Mouse (Mus musculus) heart, embryonic 14.5 days (tissue): ENCODE data around the gene Ankra2. TPM values are rescaled to one million over a fixed set of nuclear protein-coding genes. Genes with fewer than 3 reads are reported as not detected.

ENCODE experiments used
- ATAC-seq: fragments of 200-750 bp; cut with Nextera tagmentation; 2 replicates; pipeline ENCODE4 v1.8.0; 2017; ENCODE audit warnings: low read depth, moderate TSS enrichment; ENCODE audit not compliant: insufficient number of reproducible peaks, insufficient read depth, low FRiP score
- H3K27ac ChIP-seq, 2 experiments: fragments of 200-500 bp in 1 of 2; fragments of 300-500 bp in 1 of 2; sonication (generic) in 1 of 2; replicated peaks in 1 of 2; 2 replicates each; pipeline ENCODE4 v1.5.1; 2012 to 2014; ENCODE audit warnings: low read depth in 2 of 2, low read length in 2 of 2, control low read depth in 1 of 2, mild to moderate bottlenecking in 1 of 2, mixed read lengths in 1 of 2; ENCODE audit not compliant: control insufficient read depth in 1 of 2, insufficient read depth in 1 of 2
- H3K27me3 ChIP-seq: fragments of 300-500 bp; sonication (generic); 2 replicates; pipeline ENCODE4 v1.6.1; 2014; ENCODE audit warnings: mild to moderate bottlenecking, low read length, control low read depth; ENCODE audit not compliant: control insufficient read depth, insufficient read depth
- H3K36me3 ChIP-seq: fragments of 300-500 bp; sonication (generic); 2 replicates; pipeline ENCODE4 v1.6.1; 2014; ENCODE audit warnings: mild to moderate bottlenecking, control low read depth, low read length, mixed read lengths; ENCODE audit not compliant: control insufficient read depth, insufficient read depth
- H3K4me1 ChIP-seq, 2 experiments: fragments of 200-500 bp in 1 of 2; fragments of 300-500 bp in 1 of 2; sonication (generic) in 1 of 2; 2 replicates each; pipeline ENCODE4 v1.6.1; 2012 to 2014; ENCODE audit warnings: low read length in 2 of 2, control low read depth in 1 of 2, mixed read lengths in 1 of 2; ENCODE audit not compliant: control insufficient read depth in 2 of 2, insufficient read depth in 2 of 2
- H3K4me2 ChIP-seq: fragments of 300-500 bp; sonication (generic); 2 replicates; pipeline ENCODE4 v1.6.1; 2014; ENCODE audit warnings: mild to moderate bottlenecking, low read length
- H3K4me3 ChIP-seq, 2 experiments: fragments of 200-500 bp in 1 of 2; fragments of 300-500 bp in 1 of 2; sonication (generic) in 1 of 2; 2 replicates each; pipeline ENCODE4 v1.5.1; 2012 to 2014; ENCODE audit warnings: low read length in 2 of 2, mild to moderate bottlenecking in 2 of 2, control low read depth in 1 of 2, low read depth in 1 of 2, moderate library complexity in 1 of 2; ENCODE audit not compliant: control insufficient read depth in 1 of 2, insufficient read depth in 1 of 2
- H3K9ac ChIP-seq: fragments of 300-500 bp; sonication (generic); 2 replicates; pipeline ENCODE4 v1.6.1; 2014; ENCODE audit warnings: mild to moderate bottlenecking, low read length
- H3K9me3 ChIP-seq: fragments of 300-500 bp; sonication (generic); 2 replicates; pipeline ENCODE4 v1.6.1; 2016; ENCODE audit warnings: low read length, control low read depth; ENCODE audit not compliant: control insufficient read depth
- WGBS: fragments of 180-500 bp; shearing (Covaris S2); extraction: QIAGEN DNeasy Blood & Tissue Kit; methylation state at CpG from one replicate; pipeline ENCODE4 v1.1.7; 2014; 5-methylcytosine and 5-hydroxymethylcytosine counted together
- polyA plus RNA-seq: library from polyadenylated mRNA; unstranded; fragments of >200 nt; fragmentation: Nextera tagmentation; extraction: Ambion mirVana; gene quantifications from 2 replicates; pipeline ENCODE4 v1.2.1, GENCODE M21; 2014

Ankra2 gene
- polyA plus RNA-seq, 1 experiment from 2014 or later: 24.1 TPM

DNA sequence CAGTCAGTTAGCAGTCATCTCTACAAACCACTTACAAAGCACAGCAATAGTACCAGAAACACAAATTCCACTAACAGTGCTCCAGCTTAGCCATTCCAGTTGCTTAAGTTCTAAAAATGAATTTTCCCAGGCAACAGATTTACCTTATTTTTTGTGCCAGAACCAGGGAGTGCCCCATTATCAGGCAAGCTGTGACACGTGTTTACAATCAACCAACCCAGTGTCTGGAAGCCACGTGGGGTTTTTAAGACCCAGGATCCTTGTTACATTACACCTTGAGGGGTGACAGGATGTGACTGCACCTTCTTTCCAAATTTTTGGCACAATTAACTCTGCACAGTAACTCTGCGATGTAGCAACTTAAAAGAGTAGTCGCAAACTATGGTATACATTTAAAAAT lies 45.9 kb downstream of the Ankra2 start:
- Histone ChIP-seq H3K4me2 (no peak overlapping the region), H3K9me3 (no peaks in the 10 kb centered on the region), H3K27me3 (no peaks in the 10 kb centered on the region), H3K4me1 (peaks cover 2 to 4% of the 10 kb centered on the region in 2 experiments; a peak in 1 of 4 replicates), H3K4me3 (no peak overlapping the region), H3K9ac (no peak overlapping the region), H3K36me3 (peaks cover 62% of the 10 kb centered on the region), H3K27ac (no peak overlapping the region)
- no peak for ATAC-seq
- WGBS: 77% methylated on average over 4 of the region's 4 CpGs

- H3K9ac ChIP-seq: no peak overlapping the region
- WGBS: 93% methylated on average over 5 of the region's 5 CpGs
- no peaks in the 10 kb centered on the region for H3K27me3 ChIP-seq
- no peak overlapping the region for H3K4me3 ChIP-seq
- no peak overlapping the region for H3K4me2 ChIP-seq
- H3K4me1 ChIP-seq: peaks cover 2 to 14% of the 10 kb centered on the region in 2 experiments; a peak in 3 of 4 replicates
- H3K27ac ChIP-seq: no peak overlapping the region
- H3K36me3 ChIP-seq: peaks cover 77% of the 10 kb centered on the region
- no peaks in the 10 kb centered on the region for H3K9me3 ChIP-seq
- no peak for ATAC-seq
These were observed 48.7 kb downstream of the Ankra2 start for GRCm38 (mm10) chr13:98311597-98311996.

DNA sequence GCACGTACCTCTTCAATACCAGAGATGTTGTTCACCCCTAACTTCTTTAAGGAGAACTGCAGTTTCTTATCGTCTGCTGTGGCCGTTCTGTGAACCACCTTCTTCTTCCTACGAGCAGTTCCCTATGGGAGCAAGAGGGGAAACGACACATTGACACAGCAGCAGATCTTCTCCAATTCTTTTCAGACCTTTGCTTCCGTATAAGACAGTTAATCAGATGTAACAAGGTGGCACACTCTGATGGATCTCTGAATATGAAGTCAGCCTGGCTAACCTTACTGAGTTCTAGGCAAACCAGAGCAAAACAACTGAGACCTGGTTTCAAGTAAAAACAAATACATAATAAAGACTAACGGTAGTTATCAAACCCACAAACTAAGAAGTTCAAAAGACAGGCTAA lies 50.8 kb downstream of the Ankra2 start:
- H3K4me1 ChIP-seq: peaks cover 0 to 16% of the 10 kb centered on the region in 2 experiments; a peak in 2 of 4 replicates
- H3K27ac ChIP-seq: no peak overlapping the region
- H3K27me3 ChIP-seq: no peaks in the 10 kb centered on the region
- H3K9ac ChIP-seq: no peak overlapping the region
- ATAC-seq: no peak
- H3K4me3 ChIP-seq: no peak overlapping the region
- H3K9me3 ChIP-seq: no peaks in the 10 kb centered on the region
- 70% methylated on average over 7 of the region's 7 CpGs for WGBS
- no peak overlapping the region for H3K4me2 ChIP-seq
- peaks cover 66% of the 10 kb centered on the region for H3K36me3 ChIP-seq

- Histone ChIP-seq H3K27me3 (no peaks in the 10 kb centered on the region), H3K27ac (no peak overlapping the region), H3K4me3 (peak overlapping the region in 1 of 2 experiments; percentile 85; a peak in 1 of 4 replicates), H3K36me3 (peaks cover 51% of the 10 kb centered on the region), H3K4me2 (peak overlapping the region; percentile 83), H3K9ac (no peak overlapping the region; the same call in 1 of the 2 replicates), H3K4me1 (peaks cover 0 to 16% of the 10 kb centered on the region in 2 experiments; a peak in 2 of 4 replicates), H3K9me3 (no peaks in the 10 kb centered on the region)
- WGBS: 50% methylated on average over 4 of the region's 4 CpGs
- ATAC-seq: no peak
These were observed 52.2 kb downstream of the Ankra2 start for GRCm38 (mm10) chr13:98315124-98315523.

GRCm38 (mm10) chr13:98316140-98316479 lies 53.2 kb downstream of the Ankra2 start:
- no peak for ATAC-seq
- under 1% methylated on average over 13 of the region's 17 CpGs for WGBS
- peak overlapping the region; percentile 91 for H3K9ac ChIP-seq
- no peaks in the 10 kb centered on the region for H3K27me3 ChIP-seq
- H3K9me3 ChIP-seq: no peaks in the 10 kb centered on the region
- H3K27ac ChIP-seq: peak overlapping the region; percentile 86 to 91; a peak in 3 of 4 replicates
- peak overlapping the region; percentile 83 for H3K4me2 ChIP-seq
- peaks cover 0 to 16% of the 10 kb centered on the region in 2 experiments; a peak in 2 of 4 replicates for H3K4me1 ChIP-seq
- H3K4me3 ChIP-seq: peak overlapping the region; percentile 85 to 98
- H3K36me3 ChIP-seq: peaks cover 41% of the 10 kb centered on the region

GRCm38 (mm10) chr13:98316480-98317245 lies 53.8 kb downstream of the Ankra2 start, which contains the start of gene Btf3:
TSS of gene Btf3 (minus strand) at chr13:98317006.
- Histone ChIP-seq H3K9me3 (no peaks in the 10 kb centered on the region), H3K4me1 (peaks cover 0 to 16% of the 10 kb centered on the region in 2 experiments; a peak in 2 of 4 replicates), H3K4me2 (peak within 1 kb of the TSS; percentile 83), H3K9ac (peak within 1 kb of the TSS; percentile 91), H3K27me3 (no peaks in the 10 kb centered on the region), H3K4me3 (peak within 1 kb of the TSS; percentile 85 to 98), H3K36me3 (peaks cover 36% of the 10 kb centered on the region), H3K27ac (peak within 1 kb of the TSS; percentile 86 to 91)
- under 1% methylated on average over 72 of the region's 90 CpGs for WGBS
- ATAC-seq: peak; percentile 89

DNA sequence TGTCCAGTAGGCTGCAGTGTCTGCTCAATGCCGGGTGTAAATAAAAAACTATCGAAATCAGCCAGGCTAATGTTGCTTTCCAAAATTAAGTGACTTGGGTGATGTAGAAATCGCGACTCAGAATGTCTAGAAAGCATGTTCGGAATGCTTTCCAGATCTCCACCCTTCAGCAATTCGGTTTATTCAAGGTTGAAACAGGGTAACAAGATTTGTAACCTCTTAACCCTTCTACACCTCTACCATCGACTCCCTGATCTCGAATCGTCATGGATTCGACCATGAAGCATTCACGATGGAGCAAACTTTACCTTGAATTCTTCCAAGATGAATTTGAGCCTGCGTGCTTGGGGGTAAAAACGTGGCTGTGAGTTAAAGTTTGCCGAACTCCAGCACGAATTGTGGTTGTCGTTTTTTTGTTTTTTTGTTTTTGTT lies 54.4 kb downstream of the Ankra2 start:
- Histone ChIP-seq H3K4me3 (peak overlapping the region; percentile 85 to 98), H3K9ac (peak overlapping the region; percentile 91), H3K27me3 (no peaks in the 10 kb centered on the region), H3K4me2 (peak overlapping the region; percentile 71), H3K9me3 (no peaks in the 10 kb centered on the region), H3K4me1 (peaks cover 0 to 16% of the 10 kb centered on the region in 2 experiments; a peak in 2 of 4 replicates), H3K27ac (peak overlapping the region; percentile 83 to 91), H3K36me3 (peaks cover 30% of the 10 kb centered on the region)
- no peak for ATAC-seq
- 2% methylated on average over 16 of the region's 16 CpGs for WGBS
